In the genomic region with DNA sequence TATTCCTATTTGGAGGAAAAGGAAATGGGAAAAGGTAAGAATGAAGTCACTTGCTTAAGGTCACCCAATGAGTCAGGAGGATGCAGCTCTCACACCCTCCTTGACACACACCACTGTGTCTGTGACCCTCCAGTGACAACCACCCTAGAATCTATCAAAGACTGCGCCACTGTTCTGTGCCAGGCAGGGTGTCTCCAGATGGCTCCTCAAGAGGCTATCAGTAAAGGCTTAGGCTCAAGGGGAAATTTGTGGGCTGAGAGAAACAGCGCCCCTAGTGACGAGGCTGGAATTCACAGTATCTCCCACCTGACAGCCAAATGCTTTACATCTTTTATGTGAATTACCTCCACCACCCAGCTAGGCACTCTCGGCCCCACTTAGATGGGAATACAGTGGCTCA, we compare ENCODE assay signal across 8 mouse cellular contexts. TPM values are rescaled to one million over a fixed set of nuclear protein-coding genes. Genes with fewer than 3 reads are reported as not detected.
DNase-seq lines count a peak whose midpoint lies in the region; ATAC-seq and TF ChIP-seq lines count a peak whose summit lies in the region.

No protein-coding gene starts in this region.

- no peak for TF ChIP-seq POLR2A in lung, adult 2 months (IDR thresholded peaks at IDR 0.05; ENCODE audit: borderline replicate concordance, extremely low read depth, low read depth, low read length)
- no peak for TF ChIP-seq POLR2A in spleen, adult 2 months (IDR thresholded peaks at IDR 0.05; ENCODE audit: low read depth, low read length)

- DNase-seq in gastrocnemius, postnatal 14 days: peak; percentile 9
- DNase-seq in gastrocnemius, postnatal 4 days (ENCODE audit: low spot score in 2 of 2): no peak
- peak; percentile 15 for DNase-seq in right cerebral cortex, adult 18-20 months
- DNase-seq in right cerebral cortex, postnatal 25 days: no peak
- DNase-seq in cerebellum, adult 11 months: peak; percentile 36
- DNase-seq in forebrain, embryonic 14.5 days (ENCODE audit: low spot score): peak; percentile 74
- peak; percentile 39 for DNase-seq in lung, adult 2 months
- peak in 1 of 2 experiments; percentile 20 for DNase-seq in spleen, adult 2 months (ENCODE audit: low read depth in 1 of 2, low spot score in 2 of 2)

- peak; percentile 63 for ATAC-seq in forebrain, embryonic 14.5 days

- intact Hi-C loops in gastrocnemius, postnatal 14 days (cut with DNase I; ENCODE audit: low total_unique reads): no loop called here

- H3K27me3 ChIP-seq in forebrain, embryonic 14.5 days (replicated peaks; ENCODE audit: control insufficient read depth, insufficient read depth, low read length): no peaks in the 10 kb centered on the region
- H3K27me3 ChIP-seq in spleen, adult 2 months (ENCODE audit: control insufficient read depth, insufficient read depth, low read length): no peaks in the 10 kb centered on the region

- peaks cover 10% of the 10 kb centered on the region for H3K4me1 ChIP-seq in forebrain, embryonic 14.5 days (ENCODE audit: control insufficient read depth, insufficient read depth, low read length)
- no peaks in the 10 kb centered on the region for H3K4me1 ChIP-seq in lung, adult 2 months (ENCODE audit: control insufficient read depth, insufficient read depth, low read length)
- no peaks in the 10 kb centered on the region for H3K4me1 ChIP-seq in spleen, adult 2 months (ENCODE audit: control insufficient read depth, insufficient read depth, insufficient read length)

- TF ChIP-seq CTCF in lung, adult 2 months (IDR thresholded peaks at IDR 0.05; ENCODE audit: insufficient read depth, low read length): peak; percentile 62
- TF ChIP-seq CTCF in spleen, adult 2 months (IDR thresholded peaks at IDR 0.05; ENCODE audit: extremely low read depth, insufficient read depth, insufficient read length, insufficient replicate concordance): peak; percentile 68; the same call in 1 of the 2 replicates

- no peak overlapping the region for H3K4me3 ChIP-seq in forebrain, embryonic 14.5 days (ENCODE audit: low read depth, low read length)
- no peak overlapping the region for H3K4me3 ChIP-seq in lung, adult 2 months (replicated peaks; ENCODE audit: extremely low read depth, low read depth, low read length)
- no peak overlapping the region for H3K4me3 ChIP-seq in spleen, adult 2 months (ENCODE audit: extremely low read depth, insufficient read depth, insufficient read length)

- H3K36me3 ChIP-seq in forebrain, embryonic 14.5 days (ENCODE audit: control insufficient read depth, insufficient read depth, low read length): no peaks in the 10 kb centered on the region
- no peaks in the 10 kb centered on the region for H3K36me3 ChIP-seq in spleen, adult 2 months (ENCODE audit: control insufficient read depth, insufficient read depth, low read length)

- no peak overlapping the region for H3K27ac ChIP-seq in forebrain, embryonic 14.5 days (ENCODE audit: low read depth, low read length)
- no peak overlapping the region for H3K27ac ChIP-seq in spleen, adult 2 months (ENCODE audit: insufficient read depth, low read length)

- WGBS in forebrain, embryonic 14.5 days: 9% methylated on average over 4 of the region's 4 CpGs
- WGBS in lung, adult 2 months: 7% methylated on average over 4 of the region's 4 CpGs
- WGBS in spleen, adult 2 months: 14% methylated on average over 4 of the region's 4 CpGs

- H3K9me3 ChIP-seq in forebrain, embryonic 14.5 days (replicated peaks; ENCODE audit: control insufficient read depth, low read length): no peaks in the 10 kb centered on the region

- no peak overlapping the region for H3K4me2 ChIP-seq in forebrain, embryonic 14.5 days (ENCODE audit: low read length)

- H3K9ac ChIP-seq in forebrain, embryonic 14.5 days (ENCODE audit: low read length): no peak overlapping the region

RNA-seq across cellular contexts. Expression of a gene that starts 3.6 kb away (rescaled TPM):
- not detected for total RNA-seq in gastrocnemius, postnatal 14 days (2021)
- not detected for total RNA-seq in gastrocnemius, postnatal 4 days (2021)
- 5.6 and 6.5 TPM in 2 replicates for polyA plus RNA-seq in forebrain, embryonic 14.5 days (2014; fragmentation: Nextera tagmentation; extraction: Ambion mirVana)
- not detected in 2 replicates for polyA plus RNA-seq in lung, adult 2 months (2012; rRNA removed)
- not detected in 2 replicates for polyA plus RNA-seq in spleen, adult 2 months (2012; rRNA removed)

Comparison
In these comparisons a context has a peak if more than half of its experiments do, and no peak if none do; other contexts are left out.
1. DNase-seq: peak in gastrocnemius, postnatal 14 days (single experiment), right cerebral cortex, adult 18-20 months (single experiment), cerebellum, adult 11 months (single experiment), forebrain, embryonic 14.5 days (single experiment) and lung, adult 2 months (single experiment); none in gastrocnemius, postnatal 4 days (0 of 2) and right cerebral cortex, postnatal 25 days (single experiment).